ENCODE assay signal across 8 mouse cellular contexts in the genomic region with DNA sequence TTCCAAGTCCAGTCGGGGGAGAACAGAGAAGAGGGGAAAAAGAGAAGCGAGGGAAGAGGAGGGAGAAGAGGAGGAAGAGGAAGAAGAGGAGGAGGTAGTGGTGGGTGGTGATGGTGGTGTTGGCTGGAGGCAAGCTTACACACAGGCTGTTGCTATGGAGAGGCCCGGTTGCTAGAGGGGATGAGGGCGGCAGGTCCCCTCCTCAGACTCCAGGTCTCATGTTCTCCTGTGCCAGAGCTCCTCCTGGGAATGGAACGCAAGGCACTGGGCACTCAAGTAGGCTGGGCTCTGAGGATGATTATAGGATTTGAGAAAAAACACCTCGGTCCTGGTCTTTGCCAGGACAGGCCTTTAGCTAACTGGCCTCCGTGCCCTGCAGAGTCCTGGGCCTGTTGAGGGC.
A peak's percentile ranks its signal among the peaks of the same experiment; 100 is the strongest.
DNase-seq lines count a peak whose midpoint lies in the region; ATAC-seq and TF ChIP-seq lines count a peak whose summit lies in the region.

No protein-coding gene starts in this region.

- no peaks in the 10 kb centered on the region for H3K9me3 ChIP-seq in forebrain, embryonic 10.5 days
- no peaks in the 10 kb centered on the region for H3K9me3 ChIP-seq in hindbrain, postnatal 0 days (ENCODE audit: low read length)
- no peaks in the 10 kb centered on the region for H3K9me3 ChIP-seq in midbrain, postnatal 0 days (ENCODE audit: low read length)

- peak overlapping the region; percentile 96 for H3K27ac ChIP-seq in forebrain, embryonic 10.5 days
- H3K27ac ChIP-seq in hindbrain, postnatal 0 days, result no peak overlapping the region
- peak overlapping the region; percentile 98 for H3K27ac ChIP-seq in midbrain, postnatal 0 days (ENCODE audit: low read depth, low read length)

- H3K4me3 ChIP-seq in forebrain, embryonic 10.5 days, result peak overlapping the region; percentile 86
- no peak overlapping the region for H3K4me3 ChIP-seq in hindbrain, postnatal 0 days (ENCODE audit: low read length)
- H3K4me3 ChIP-seq in midbrain, postnatal 0 days (ENCODE audit: low read depth, low read length), result peak overlapping the region; percentile 15; the same call in 1 of the 2 replicates

- peaks cover 87% of the 10 kb centered on the region for H3K4me1 ChIP-seq in forebrain, embryonic 10.5 days
- H3K4me1 ChIP-seq in hindbrain, postnatal 0 days (ENCODE audit: insufficient read depth, low read length), result peaks cover 5% of the 10 kb centered on the region; the same call in 1 of the 2 replicates
- peaks cover 15% of the 10 kb centered on the region; the same call in 1 of the 2 replicates for H3K4me1 ChIP-seq in midbrain, postnatal 0 days (ENCODE audit: insufficient read depth, low read length)

- peak overlapping the region; percentile 34; the same call in 1 of the 2 replicates for H3K4me2 ChIP-seq in hindbrain, postnatal 0 days (ENCODE audit: low read depth, low read length)
- peak overlapping the region; percentile 88 for H3K4me2 ChIP-seq in midbrain, postnatal 0 days (ENCODE audit: low read depth, low read length, poor library complexity, severe bottlenecking)

- TF ChIP-seq CTCF in hindbrain, postnatal 0 days (IDR thresholded peaks at IDR 0.05; ENCODE audit: low read depth), result no peak
- TF ChIP-seq CTCF in midbrain, postnatal 0 days (IDR thresholded peaks at IDR 0.05), result no peak

- ATAC-seq in hindbrain, postnatal 0 days, result no peak
- ATAC-seq in midbrain, postnatal 0 days (ENCODE audit: low FRiP score), result no peak; the same call in 1 of the 2 replicates

- 5% methylated on average over 7 of the region's 7 CpGs for WGBS in forebrain, embryonic 10.5 days
- 15% methylated on average over 7 of the region's 7 CpGs for WGBS in hindbrain, postnatal 0 days
- WGBS in midbrain, postnatal 0 days, result 14% methylated on average over 7 of the region's 7 CpGs

- DNase-seq in embryo, embryonic 10 days (ENCODE audit: low spot score), result peak; percentile 60
- DNase-seq in embryo, embryonic 10.5 days (ENCODE audit: low spot score), result no peak
- peak; percentile 53 for DNase-seq in forebrain, embryonic 10.5 days (ENCODE audit: extremely low spot score, low spot score)
- DNase-seq in hindbrain, postnatal 0 days (ENCODE audit: low spot score), result no peak
- DNase-seq in midbrain, postnatal 0 days (ENCODE audit: low spot score), result no peak
- no peak for DNase-seq in T-cell, adult 2 months (ENCODE audit: low spot score)
- no peak for DNase-seq in urinary bladder, postnatal 10 days (ENCODE audit: low spot score)
- no peak for DNase-seq in cerebellum, adult 18-20 months

- no peak overlapping the region for H3K9ac ChIP-seq in hindbrain, postnatal 0 days (replicated peaks; ENCODE audit: low read length)
- H3K9ac ChIP-seq in midbrain, postnatal 0 days (replicated peaks; ENCODE audit: low read length, poor library complexity, severe bottlenecking), result peak overlapping the region; percentile 42

- H3K36me3 ChIP-seq in forebrain, embryonic 10.5 days (replicated peaks), result peaks cover 3% of the 10 kb centered on the region
- H3K36me3 ChIP-seq in hindbrain, postnatal 0 days (ENCODE audit: insufficient read depth, low read length), result no peaks in the 10 kb centered on the region
- H3K36me3 ChIP-seq in midbrain, postnatal 0 days (ENCODE audit: insufficient read depth, low read length), result no peaks in the 10 kb centered on the region

- H3K27me3 ChIP-seq in forebrain, embryonic 10.5 days (ENCODE audit: poor library complexity, severe bottlenecking), result peaks cover 86% of the 10 kb centered on the region
- H3K27me3 ChIP-seq in hindbrain, postnatal 0 days (ENCODE audit: insufficient read depth, low read length), result peaks cover 19% of the 10 kb centered on the region
- no peaks in the 10 kb centered on the region for H3K27me3 ChIP-seq in midbrain, postnatal 0 days (ENCODE audit: insufficient read depth, low read length)

Comparison
In these comparisons a context has a peak if more than half of its experiments do, and no peak if none do; other contexts are left out.
1. DNase-seq: peak in embryo, embryonic 10 days (single experiment) and forebrain, embryonic 10.5 days (single experiment); none in embryo, embryonic 10.5 days (single experiment), hindbrain, postnatal 0 days (single experiment), midbrain, postnatal 0 days (single experiment), T-cell, adult 2 months (single experiment), urinary bladder, postnatal 10 days (single experiment) and cerebellum, adult 18-20 months (0 of 2).